Mouse (Mus musculus) stomach, postnatal 0 days (tissue): Measurements from ENCODE around the gene 1700023F06Rik. TPM values are rescaled to one million over a fixed set of nuclear protein-coding genes. Genes with fewer than 3 reads are reported as not detected.

Experiments used
- ATAC-seq: fragments of 200-750 bp; cut with Nextera tagmentation; 2 replicates; pipeline ENCODE4 v1.8.0; 2017; ENCODE audit not compliant: low FRiP score, low TSS enrichment
- DNase-seq: peaks from one replicate; pipeline ENCODE4 v3.0.0-alpha.2; 2016; ENCODE audit warnings: low spot score
- H3K27ac ChIP-seq: fragments of 300-500 bp; sonication (generic); replicated peaks from 2 replicates; pipeline ENCODE4 v1.5.1; 2014; ENCODE audit warnings: mild to moderate bottlenecking, control low read depth
- H3K27me3 ChIP-seq: fragments of 300-500 bp; sonication (generic); 2 replicates; pipeline ENCODE4 v1.6.1; 2014; ENCODE audit warnings: low read length; ENCODE audit not compliant: control insufficient read depth, insufficient read depth
- H3K36me3 ChIP-seq: fragments of 300-500 bp; sonication (generic); 2 replicates; pipeline ENCODE4 v1.6.1; 2014; ENCODE audit warnings: low read length, mixed read lengths; ENCODE audit not compliant: control insufficient read depth, insufficient read depth
- H3K4me1 ChIP-seq: fragments of 300-500 bp; sonication (generic); replicated peaks from 2 replicates; pipeline ENCODE4 v1.6.1; 2014; ENCODE audit warnings: antibody characterized with exemption; ENCODE audit not compliant: control insufficient read depth, insufficient read depth
- H3K4me2 ChIP-seq: fragments of 300-500 bp; sonication (generic); replicated peaks from 2 replicates; pipeline ENCODE4 v1.6.1; 2014; ENCODE audit warnings: low read depth, mild to moderate bottlenecking, control low read depth, moderate library complexity
- H3K4me3 ChIP-seq: fragments of 300-500 bp; sonication (generic); 2 replicates; pipeline ENCODE4 v1.5.1; 2014; ENCODE audit warnings: low read depth, low read length, control low read depth
- H3K9ac ChIP-seq: fragments of 300-500 bp; sonication (generic); 2 replicates; pipeline ENCODE4 v1.6.1; 2014; ENCODE audit warnings: mild to moderate bottlenecking, low read length, control low read depth, mixed read lengths
- H3K9me3 ChIP-seq: fragments of 300-500 bp; sonication (generic); 2 replicates; pipeline ENCODE4 v1.6.1; 2016; ENCODE audit warnings: low read length; ENCODE audit not compliant: control insufficient read depth
- CTCF ChIP-seq: IDR thresholded peaks from 2 replicates; pipeline ENCODE4 v1.5.1; 2016; ENCODE audit warnings: antibody characterized with exemption, low read depth, mild to moderate bottlenecking, moderate library complexity
- EP300 ChIP-seq: optimal IDR thresholded peaks from 2 replicates; pipeline ENCODE3; 2016; ENCODE audit warnings: antibody characterized with exemption
- WGBS: fragments of 180-500 bp; shearing (Covaris S2); extraction: QIAGEN DNeasy Blood & Tissue Kit; methylation state at CpG from one replicate; pipeline ENCODE4 v1.1.7; 2014; 5-methylcytosine and 5-hydroxymethylcytosine counted together
- polyA plus RNA-seq: library from polyadenylated mRNA; unstranded; fragments of >200 nt; fragmentation: Nextera tagmentation; extraction: Ambion mirVana; gene quantifications from 2 replicates; pipeline ENCODE4 v1.2.1, GENCODE M21; 2015

Gene 1700023F06Rik
- polyA plus RNA-seq, 1 experiment from 2014 or later, result 1.0 TPM

GRCm38 (mm10) chr11:103213712-103214111 is 5.4 kb upstream of the 1700023F06Rik start:
- H3K9ac ChIP-seq, result no peak overlapping the region
- peak; percentile 46 for TF ChIP-seq CTCF
- TF ChIP-seq EP300, result no peak
- WGBS, result 82% methylated on average over 5 of the region's 5 CpGs
- no peak overlapping the region for H3K4me3 ChIP-seq
- H3K36me3 ChIP-seq, result no peaks in the 10 kb centered on the region
- no peak overlapping the region for H3K4me2 ChIP-seq
- H3K27ac ChIP-seq, result no peak overlapping the region
- no peak for ATAC-seq
- no peaks in the 10 kb centered on the region; the same call in 1 of the 2 replicates for H3K4me1 ChIP-seq
- H3K27me3 ChIP-seq, result no peaks in the 10 kb centered on the region
- H3K9me3 ChIP-seq, result no peaks in the 10 kb centered on the region
- no peak for DNase-seq

GRCm38 (mm10) chr11:103210291-103210690 is 1.9 kb upstream of the 1700023F06Rik start:
- Histone ChIP-seq H3K9me3 (no peaks in the 10 kb centered on the region), H3K4me1 (no peaks in the 10 kb centered on the region), H3K36me3 (no peaks in the 10 kb centered on the region), H3K4me2 (no peak overlapping the region), H3K4me3 (no peak overlapping the region), H3K9ac (no peak overlapping the region), H3K27ac (no peak overlapping the region), H3K27me3 (no peaks in the 10 kb centered on the region)
- 0 out of 2 replicates have a peak, but pooled peaks have one; percentile 10 for ATAC-seq
- no peak for DNase-seq
- no peak for TF ChIP-seq CTCF
- TF ChIP-seq EP300, result no peak
- 50% methylated on average over 8 of the region's 8 CpGs for WGBS

GRCm38 (mm10) chr11:103206203-103206602 is 2.2 kb downstream of the 1700023F06Rik start:
- DNase-seq (no peak), ATAC-seq (no peak)
- WGBS, result 88% methylated on average over 6 of the region's 6 CpGs
- Histone ChIP-seq H3K9me3 (no peaks in the 10 kb centered on the region), H3K27ac (no peak overlapping the region), H3K4me1 (no peaks in the 10 kb centered on the region), H3K4me2 (no peak overlapping the region), H3K36me3 (no peaks in the 10 kb centered on the region), H3K27me3 (no peaks in the 10 kb centered on the region), H3K4me3 (no peak overlapping the region), H3K9ac (no peak overlapping the region)
- no peak for TF ChIP-seq CTCF
- no peak for TF ChIP-seq EP300

GRCm38 (mm10) chr11:103202376-103202775 is 6.0 kb downstream of the 1700023F06Rik start:
- DNase-seq, result no peak
- TF ChIP-seq CTCF (no peak), EP300 (no peak)
- Histone ChIP-seq H3K36me3 (no peaks in the 10 kb centered on the region), H3K4me3 (no peak overlapping the region), H3K9ac (no peak overlapping the region), H3K27me3 (no peaks in the 10 kb centered on the region), H3K4me1 (0 out of 2 replicates have a peak, but pooled peaks cover 2% of the 10 kb centered on the region), H3K27ac (no peak overlapping the region), H3K4me2 (no peak overlapping the region), H3K9me3 (no peaks in the 10 kb centered on the region)
- no peak for ATAC-seq

DNA sequence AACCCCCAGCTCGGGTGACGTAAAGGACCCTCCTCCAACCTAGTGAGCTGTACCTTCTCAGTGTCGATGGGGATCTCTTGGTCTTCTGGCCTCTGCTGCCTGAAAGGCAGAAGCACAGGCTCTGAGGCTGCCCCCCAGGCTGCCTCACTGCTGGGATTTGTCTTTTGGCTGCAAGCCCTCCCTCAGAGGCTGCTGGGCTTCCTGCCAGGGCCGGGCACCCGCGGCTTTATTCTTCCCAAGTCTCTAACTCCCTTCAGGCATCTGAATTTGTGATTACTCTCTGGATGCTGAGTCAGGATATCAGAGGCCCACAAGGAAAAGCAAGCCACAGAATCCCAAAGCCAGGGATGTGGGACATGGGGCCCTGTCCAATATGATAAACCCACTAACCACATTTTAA is 6.7 kb downstream of the 1700023F06Rik start:
- peak; percentile 19; the same call in 1 of the 2 replicates for ATAC-seq
- no peak overlapping the region for H3K27ac ChIP-seq
- H3K4me3 ChIP-seq, result no peak overlapping the region
- H3K27me3 ChIP-seq, result no peaks in the 10 kb centered on the region
- H3K4me1 ChIP-seq, result 0 out of 2 replicates have a peak, but pooled peaks cover 2% of the 10 kb centered on the region
- H3K9ac ChIP-seq, result no peak overlapping the region
- TF ChIP-seq CTCF, result peak; percentile 37
- TF ChIP-seq EP300, result no peak
- DNase-seq, result peak; percentile 52
- no peaks in the 10 kb centered on the region for H3K36me3 ChIP-seq
- H3K9me3 ChIP-seq, result no peaks in the 10 kb centered on the region
- WGBS, result 20% methylated on average over 6 of the region's 6 CpGs
- no peak overlapping the region for H3K4me2 ChIP-seq

DNA sequence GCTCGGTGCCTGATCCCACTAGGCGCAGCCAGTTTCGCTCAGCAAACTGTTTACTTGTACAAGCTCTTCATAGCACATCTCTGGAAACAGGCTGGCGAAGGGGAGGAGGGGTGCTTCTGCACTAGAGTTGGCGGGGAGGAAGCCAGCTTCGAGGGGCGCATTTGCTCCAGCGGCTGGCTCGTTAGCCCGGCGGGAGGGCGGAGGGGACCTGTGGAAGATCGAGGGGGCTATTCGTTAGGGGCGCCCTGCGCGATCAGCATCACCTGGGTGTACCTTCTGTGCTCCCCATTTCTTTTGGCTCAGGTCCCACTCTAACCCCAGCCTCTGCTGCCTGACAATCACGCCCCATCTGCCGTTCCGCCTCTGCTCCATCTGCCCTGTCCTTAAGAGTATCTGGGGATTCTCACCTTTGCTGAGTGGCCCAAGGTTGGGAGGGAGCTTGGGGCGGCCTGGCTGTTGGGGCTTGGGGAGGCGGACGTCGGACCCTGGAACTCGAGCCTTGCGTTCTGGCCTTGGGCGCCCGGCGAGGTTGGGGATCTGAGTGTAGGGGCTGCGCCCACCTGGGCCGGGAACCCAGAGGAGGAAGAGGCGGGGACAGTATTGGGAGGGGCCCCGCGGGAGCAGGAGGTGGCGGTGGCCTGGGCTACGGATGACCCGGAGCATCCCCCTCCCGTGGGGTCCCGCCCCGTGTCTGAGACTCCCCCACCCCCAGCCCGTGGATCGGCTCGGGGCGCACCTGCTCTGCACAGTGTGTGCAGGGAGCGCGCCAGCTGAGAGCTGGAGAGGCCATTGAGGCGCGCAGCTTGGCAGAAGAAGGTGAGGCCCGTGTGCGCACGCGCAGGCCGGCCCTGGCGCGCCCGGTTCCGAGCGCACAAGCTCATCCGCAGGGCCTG is 9.2 kb downstream of the 1700023F06Rik start:
- WGBS, result 2% methylated on average over 58 of the region's 59 CpGs
- Histone ChIP-seq H3K27ac (0 out of 2 replicates have a peak overlapping the region, but pooled peaks have one; percentile 13), H3K4me1 (0 out of 2 replicates have a peak, but pooled peaks cover 2% of the 10 kb centered on the region), H3K4me3 (peak overlapping the region; percentile 50), H3K9ac (peak overlapping the region; percentile 52), H3K4me2 (peak overlapping the region; percentile 92), H3K9me3 (no peaks in the 10 kb centered on the region), H3K27me3 (no peaks in the 10 kb centered on the region), H3K36me3 (no peaks in the 10 kb centered on the region)
- ATAC-seq (no peak; the same call in 1 of the 2 replicates), DNase-seq (peak; percentile 63)
- TF ChIP-seq EP300 (no peak), CTCF (no peak)
